Mouse (Mus musculus) embryonic facial prominence, embryonic 13.5 days (tissue): ENCODE measurements around the gene Scgb2b11. TPM values are rescaled to one million over a fixed set of nuclear protein-coding genes. Genes with fewer than 3 reads are reported as not detected.
"Not testable (repeated sequence)": the region's sequence is repeated elsewhere in the genome, so short reads cannot be mapped to it uniquely, and the experiment has no call there.

Experiments used
- ATAC-seq: fragments of 200-750 bp; cut with Nextera tagmentation; 2 replicates; pipeline ENCODE4 v1.8.0; 2017; ENCODE audit warnings: low read depth; ENCODE audit not compliant: insufficient number of reproducible peaks, insufficient read depth, low FRiP score, low TSS enrichment
- H3K27ac ChIP-seq: fragments of 300-500 bp; sonication (generic); 2 replicates; pipeline ENCODE4 v1.5.1; 2015; ENCODE audit warnings: moderate library complexity, mild to moderate bottlenecking, inconsistent platforms
- H3K27me3 ChIP-seq: fragments of 300-500 bp; sonication (generic); 2 replicates; pipeline ENCODE4 v1.6.1; 2015; ENCODE audit warnings: mild to moderate bottlenecking, inconsistent platforms
- H3K36me3 ChIP-seq: fragments of 300-500 bp; sonication (generic); 2 replicates; pipeline ENCODE4 v1.6.1; 2015; ENCODE audit warnings: mild to moderate bottlenecking, inconsistent platforms
- H3K4me1 ChIP-seq: fragments of 300-500 bp; sonication (generic); 2 replicates; pipeline ENCODE4 v1.6.1; 2015; ENCODE audit warnings: inconsistent platforms
- H3K4me2 ChIP-seq: fragments of 300-500 bp; sonication (generic); 2 replicates; pipeline ENCODE4 v1.6.1; 2015; ENCODE audit warnings: moderate library complexity, mild to moderate bottlenecking, inconsistent platforms
- H3K4me3 ChIP-seq: fragments of 300-500 bp; sonication (generic); 2 replicates; pipeline ENCODE4 v1.5.1; 2015; ENCODE audit warnings: mild to moderate bottlenecking, inconsistent platforms
- H3K9ac ChIP-seq: fragments of 300-500 bp; sonication (generic); 2 replicates; pipeline ENCODE4 v1.6.1; 2015; ENCODE audit warnings: mild to moderate bottlenecking, inconsistent platforms
- H3K9me3 ChIP-seq: fragments of 300-500 bp; sonication (generic); 2 replicates; pipeline ENCODE4 v1.6.1; 2016; ENCODE audit warnings: inconsistent platforms
- WGBS: fragments of 180-500 bp; shearing (Covaris S2); methylation state at CpG from one replicate; pipeline ENCODE4 v1.1.7; 2015; ENCODE audit warnings: mixed read lengths; 5-methylcytosine and 5-hydroxymethylcytosine counted together
- polyA plus RNA-seq: library from polyadenylated mRNA; unstranded; fragments of >200 nt; fragmentation: Nextera tagmentation; extraction: Ambion mirVana; gene quantifications from 2 replicates; pipeline ENCODE4 v1.2.1, GENCODE M21; 2015

Scgb2b11 gene
- not detected in 2 replicates for polyA plus RNA-seq

GRCm38 (mm10) chr7:32211045-32211444, at the start of gene Scgb2b11:
TSS of gene Scgb2b11 (minus strand) at chr7:32211145.
- H3K4me3 ChIP-seq, H3K4me1 ChIP-seq, H3K27ac ChIP-seq, H3K36me3 ChIP-seq, H3K4me2 ChIP-seq, H3K9me3 ChIP-seq, H3K27me3 ChIP-seq, ATAC-seq, H3K9ac ChIP-seq: not testable (repeated sequence)
- WGBS: 75% methylated on average over 2 of the region's 2 CpGs

- not testable (repeated sequence) for H3K4me3 ChIP-seq, H3K27me3 ChIP-seq, H3K4me2 ChIP-seq, H3K27ac ChIP-seq, ATAC-seq, H3K36me3 ChIP-seq, H3K4me1 ChIP-seq, H3K9me3 ChIP-seq, H3K9ac ChIP-seq
- WGBS: no CpG with 5 or more reads among the region's 2 CpGs
Measured at GRCm38 (mm10) chr7:32222540-32222939, 11.6 kb upstream of the Scgb2b11 start, which contains the start of gene Scgb1b11. TSS of gene Scgb1b11 (plus strand) at chr7:32222840.

Other genes starting within 250 kb of the Scgb2b11 start
- not detected in 2 replicates for gene Scgb1b10, start 110.3 kb downstream of the Scgb2b11 start, polyA plus RNA-seq
- gene Scgb1b11, start 11.7 kb upstream of the Scgb2b11 start, polyA plus RNA-seq: not detected in 2 replicates
- gene Scgb2b12, start 116.1 kb upstream of the Scgb2b11 start, polyA plus RNA-seq: not detected in 2 replicates
- gene Scgb1b12, start 123.0 kb upstream of the Scgb2b11 start, polyA plus RNA-seq: not detected in 2 replicates
- not detected in 2 replicates for gene Scgb1b29, start 230.4 kb upstream of the Scgb2b11 start, polyA plus RNA-seq